Mouse (Mus musculus) forebrain, embryonic 16.5 days (tissue): ENCODE data around the gene Tmem38a. TPM values are rescaled to one million over a fixed set of nuclear protein-coding genes. Genes with fewer than 3 reads are reported as not detected.

Experiments used
- ATAC-seq: fragments of 200-750 bp; cut with Nextera tagmentation; 2 replicates; pipeline ENCODE4 v1.8.0; 2017; ENCODE audit warnings: mild to moderate bottlenecking, moderate library complexity
- H3K27ac ChIP-seq: fragments of 300-500 bp; sonication (generic); 2 replicates; pipeline ENCODE4 v1.5.1; 2014; ENCODE audit warnings: low read length, control low read depth
- H3K27me3 ChIP-seq: fragments of 300-500 bp; sonication (generic); replicated peaks from 2 replicates; pipeline ENCODE4 v1.6.1; 2014; ENCODE audit warnings: low read length; ENCODE audit not compliant: control insufficient read depth, insufficient read depth
- H3K36me3 ChIP-seq: fragments of 300-500 bp; sonication (generic); 2 replicates; pipeline ENCODE4 v1.6.1; 2014; ENCODE audit not compliant: control insufficient read depth, insufficient read depth
- H3K4me1 ChIP-seq: fragments of 300-500 bp; sonication (generic); replicated peaks from 2 replicates; pipeline ENCODE4 v1.6.1; 2014; ENCODE audit warnings: low read length; ENCODE audit not compliant: control insufficient read depth, insufficient read depth
- H3K4me2 ChIP-seq: fragments of 300-500 bp; sonication (generic); 2 replicates; pipeline ENCODE4 v1.6.1; 2014; ENCODE audit warnings: mild to moderate bottlenecking, low read length, control low read depth
- H3K4me3 ChIP-seq: fragments of 300-500 bp; sonication (generic); replicated peaks from 2 replicates; pipeline ENCODE4 v1.5.1; 2014; ENCODE audit warnings: mild to moderate bottlenecking, low read length, control low read depth
- H3K9ac ChIP-seq: fragments of 300-500 bp; sonication (generic); replicated peaks from 2 replicates; pipeline ENCODE4 v1.6.1; 2014; ENCODE audit warnings: low read depth, low read length, control low read depth
- H3K9me3 ChIP-seq: fragments of 300-500 bp; sonication (generic); 2 replicates; pipeline ENCODE4 v1.6.1; 2016; ENCODE audit warnings: low read length; ENCODE audit not compliant: control insufficient read depth
- WGBS: fragments of 180-500 bp; shearing (Covaris S2); extraction: QIAGEN DNeasy Blood & Tissue Kit; methylation state at CpG from one replicate; pipeline ENCODE4 v1.1.7; 2014; 5-methylcytosine and 5-hydroxymethylcytosine counted together
- microRNA-seq: library from miRNA; unstranded; fragments of <30 nt; microRNA quantifications from one replicate; pipeline ENCODE4, GENCODE M21; 2017
- polyA plus RNA-seq: library from polyadenylated mRNA; unstranded; fragments of >200 nt; fragmentation: Nextera tagmentation; extraction: Ambion mirVana; gene quantifications from 2 replicates; pipeline ENCODE4 v1.2.1, GENCODE M21; 2015

Tmem38a gene
- polyA plus RNA-seq, 1 experiment from 2014 or later = 19.6 TPM

GRCm38 (mm10) chr8:72579374-72579773 lies 7.5 kb downstream of the Tmem38a start:
- no peak overlapping the region for H3K4me2 ChIP-seq
- H3K4me3 ChIP-seq = no peak overlapping the region
- WGBS = 73% methylated on average over 9 of the region's 9 CpGs
- ATAC-seq = no peak
- H3K4me1 ChIP-seq = no peaks in the 10 kb centered on the region
- no peak overlapping the region for H3K27ac ChIP-seq
- H3K9ac ChIP-seq = no peak overlapping the region
- no peaks in the 10 kb centered on the region for H3K9me3 ChIP-seq
- H3K36me3 ChIP-seq = no peaks in the 10 kb centered on the region
- H3K27me3 ChIP-seq = no peaks in the 10 kb centered on the region

DNA sequence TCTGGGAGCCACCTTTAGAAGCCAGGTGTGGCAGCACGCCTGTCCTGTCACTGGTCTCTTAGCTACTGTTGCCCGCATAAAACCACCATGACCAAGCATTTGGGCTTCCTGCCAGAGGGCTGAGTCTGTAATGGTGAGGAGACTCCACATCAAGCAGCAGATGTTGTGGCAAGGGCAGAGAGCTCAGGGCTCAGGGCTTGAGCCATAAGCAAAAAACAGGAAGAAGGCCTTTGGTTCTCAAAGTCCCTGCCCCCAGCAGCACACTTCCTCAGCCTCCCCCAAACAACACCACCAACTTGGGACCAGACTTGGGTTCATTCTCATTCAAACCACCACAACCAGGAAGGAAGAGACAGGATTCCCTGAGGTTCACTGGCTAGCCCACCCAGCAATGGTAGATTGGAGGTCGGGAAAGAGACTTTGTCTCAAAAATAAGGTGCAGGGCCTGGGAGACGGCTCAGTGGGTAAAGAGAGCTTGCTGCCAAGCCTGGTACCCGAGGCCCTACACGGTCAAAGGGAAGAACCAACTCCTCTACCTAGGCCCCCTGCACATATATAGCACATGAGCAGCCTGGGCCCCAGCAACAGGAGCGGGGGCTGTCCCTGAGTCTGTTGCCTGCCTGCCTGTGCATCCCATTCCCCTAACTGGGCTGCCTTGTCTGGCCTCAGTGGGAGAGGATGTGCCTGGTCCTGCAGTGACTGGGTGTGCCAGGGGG lies 11.4 kb downstream of the Tmem38a start:
- no peak for ATAC-seq

DNA sequence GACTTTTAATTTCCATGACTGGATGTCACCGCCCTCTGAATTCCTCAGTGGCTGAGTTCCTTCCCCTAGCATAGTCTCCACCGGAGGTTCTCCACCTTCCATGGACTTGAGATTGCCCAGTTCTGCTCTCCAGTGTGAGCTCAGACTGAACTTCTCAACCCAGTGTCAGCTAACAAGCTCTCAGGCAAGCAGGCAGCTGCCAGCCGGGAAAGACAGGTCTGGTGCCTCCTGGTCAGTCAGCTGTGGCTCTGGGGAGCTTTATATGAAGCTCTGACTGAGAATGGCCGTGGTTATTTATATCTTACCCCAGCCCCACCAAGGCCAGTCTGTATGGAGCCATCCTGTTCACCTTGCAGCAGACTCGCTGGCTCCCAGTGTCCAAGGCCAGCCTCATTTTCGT lies 12.5 kb downstream of the Tmem38a start:
- 83% methylated on average over 6 of the region's 6 CpGs for WGBS
- Histone ChIP-seq H3K4me2 (no peak overlapping the region), H3K4me1 (peaks cover 4% of the 10 kb centered on the region), H3K27me3 (no peaks in the 10 kb centered on the region), H3K27ac (no peak overlapping the region), H3K9me3 (no peaks in the 10 kb centered on the region), H3K4me3 (no peak overlapping the region), H3K36me3 (no peaks in the 10 kb centered on the region), H3K9ac (no peak overlapping the region)
- no peak for ATAC-seq

More for the DNA sequence above, 11.4 kb downstream of the Tmem38a start:
- H3K4me3 ChIP-seq = no peak overlapping the region
- 84% methylated on average over 7 of the region's 7 CpGs for WGBS
- H3K27ac ChIP-seq = no peak overlapping the region
- H3K4me2 ChIP-seq = no peak overlapping the region
- H3K4me1 ChIP-seq = peaks cover 4% of the 10 kb centered on the region
- no peaks in the 10 kb centered on the region for H3K9me3 ChIP-seq
- no peaks in the 10 kb centered on the region for H3K27me3 ChIP-seq
- no peaks in the 10 kb centered on the region for H3K36me3 ChIP-seq
- H3K9ac ChIP-seq = no peak overlapping the region

DNA sequence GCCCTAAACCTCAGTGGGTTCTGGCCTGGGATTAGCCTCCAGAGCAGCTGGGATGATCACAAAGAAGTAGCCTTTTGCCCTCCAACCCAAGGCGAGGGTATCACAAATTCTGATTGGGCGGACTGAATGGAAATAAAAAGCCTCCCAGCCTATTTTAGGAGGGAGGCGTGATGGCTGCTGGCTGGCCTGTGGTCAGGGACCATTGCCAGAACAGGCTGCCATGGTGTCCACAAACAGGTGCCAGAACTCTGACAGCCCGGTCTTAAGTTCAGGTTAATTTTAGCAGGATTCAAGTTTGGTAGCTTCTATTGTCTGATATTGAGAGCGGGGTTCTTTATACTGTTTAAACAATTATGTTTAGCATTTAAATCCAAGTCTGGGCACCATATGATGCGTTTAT lies 16.0 kb downstream of the Tmem38a start:
- H3K27me3 ChIP-seq = no peaks in the 10 kb centered on the region
- no peak overlapping the region for H3K4me2 ChIP-seq
- WGBS = 54% methylated on average over 6 of the region's 6 CpGs
- no peak overlapping the region for H3K4me3 ChIP-seq
- no peak for ATAC-seq
- no peak overlapping the region for H3K9ac ChIP-seq
- H3K9me3 ChIP-seq = no peaks in the 10 kb centered on the region
- no peaks in the 10 kb centered on the region for H3K36me3 ChIP-seq
- H3K27ac ChIP-seq = no peak overlapping the region
- peaks cover 4% of the 10 kb centered on the region for H3K4me1 ChIP-seq

DNA sequence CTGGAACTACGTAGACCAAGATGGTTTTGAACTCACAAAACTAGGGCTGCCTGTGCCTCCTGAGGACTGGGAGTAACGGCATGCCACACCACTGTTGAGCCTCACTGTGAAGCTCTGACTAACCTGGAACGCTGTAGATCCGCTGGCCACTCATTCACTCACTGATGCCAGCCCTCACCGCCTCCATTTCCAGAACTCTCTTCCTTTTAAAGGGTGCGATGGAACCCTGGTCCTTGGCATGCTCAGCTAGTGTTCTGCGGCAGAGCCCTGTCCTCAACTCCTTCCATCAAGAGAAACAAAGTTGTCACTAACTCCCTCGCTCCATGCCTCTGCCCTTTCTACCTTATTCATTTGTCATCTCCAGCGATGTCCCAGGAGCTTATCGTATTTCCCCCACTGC lies 17.0 kb downstream of the Tmem38a start:
- H3K27me3 ChIP-seq = no peaks in the 10 kb centered on the region
- no peak overlapping the region for H3K9ac ChIP-seq
- H3K4me3 ChIP-seq = no peak overlapping the region
- no peak for ATAC-seq
- peaks cover 4% of the 10 kb centered on the region for H3K4me1 ChIP-seq
- H3K9me3 ChIP-seq = no peaks in the 10 kb centered on the region
- 89% methylated on average over 10 of the region's 10 CpGs for WGBS
- no peaks in the 10 kb centered on the region for H3K36me3 ChIP-seq
- no peak overlapping the region for H3K4me2 ChIP-seq
- no peak overlapping the region for H3K27ac ChIP-seq

DNA sequence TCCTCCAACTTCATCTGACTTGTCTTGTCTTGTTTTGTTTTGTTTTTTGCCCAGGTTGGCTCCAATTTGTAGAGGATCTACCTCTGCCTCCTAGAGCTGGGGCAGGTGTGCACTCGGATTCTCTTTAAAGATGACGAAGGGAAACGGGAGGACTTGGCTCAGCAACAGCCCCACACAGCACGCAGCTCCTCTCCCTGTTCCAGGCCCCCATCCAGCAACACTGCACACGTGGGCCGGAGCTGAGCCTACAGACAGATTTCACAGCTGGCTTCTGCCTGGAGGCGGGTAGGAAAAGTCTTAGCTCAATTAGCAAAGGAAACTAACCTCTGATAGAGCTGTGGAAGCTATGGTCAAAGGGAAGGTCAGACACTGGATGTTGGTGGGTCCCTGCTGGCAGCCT lies 17.4 kb downstream of the Tmem38a start:
- H3K36me3 ChIP-seq = no peaks in the 10 kb centered on the region
- no peak overlapping the region for H3K4me3 ChIP-seq
- H3K27ac ChIP-seq = no peak overlapping the region
- H3K4me2 ChIP-seq = no peak overlapping the region
- no peaks in the 10 kb centered on the region for H3K9me3 ChIP-seq
- no peak overlapping the region for H3K9ac ChIP-seq
- 77% methylated on average over 7 of the region's 7 CpGs for WGBS
- no peak; the same call in 1 of the 2 replicates for ATAC-seq
- H3K27me3 ChIP-seq = no peaks in the 10 kb centered on the region
- peaks cover 4% of the 10 kb centered on the region for H3K4me1 ChIP-seq

- Histone ChIP-seq H3K27me3 (no peaks in the 10 kb centered on the region), H3K9ac (no peak overlapping the region), H3K9me3 (no peaks in the 10 kb centered on the region), H3K27ac (no peak overlapping the region), H3K36me3 (no peaks in the 10 kb centered on the region), H3K4me3 (no peak overlapping the region), H3K4me1 (peaks cover 4% of the 10 kb centered on the region), H3K4me2 (no peak overlapping the region)
- WGBS = 51% methylated on average over 2 of the region's 2 CpGs
- no peak for ATAC-seq
These were observed 18.3 kb downstream of the Tmem38a start for GRCm38 (mm10) chr8:72590198-72590597.

Small RNA genes lying within 50 kb of the gene (microRNA-seq; reads per million reads assigned to microRNA genes)
- not detected for gene Gm28019

Other genes starting within 250 kb of the Tmem38a start
- gene Eps15l1, start 150.6 kb upstream of the Tmem38a start, polyA plus RNA-seq = 67.3 and 68.0 TPM in 2 replicates
- 1.1 and 1.3 TPM in 2 replicates for gene Calr3, start 128.2 kb upstream of the Tmem38a start, polyA plus RNA-seq
- gene 1700030K09Rik, start 128.2 kb upstream of the Tmem38a start, polyA plus RNA-seq = 21.4 and 24.5 TPM in 2 replicates
- 48.2 and 58.2 TPM in 2 replicates for gene Cherp, start 96.8 kb upstream of the Tmem38a start, polyA plus RNA-seq
- 9.8 and 10.2 TPM in 2 replicates for gene Slc35e1, start 79.4 kb upstream of the Tmem38a start, polyA plus RNA-seq
- 19.9 and 21.6 TPM in 2 replicates for gene Med26, start 23.8 kb upstream of the Tmem38a start, polyA plus RNA-seq
- 129 and 139 TPM in 2 replicates for gene Smim7, start 967 bp upstream of the Tmem38a start, polyA plus RNA-seq
- 1.9 and 2.0 TPM in 2 replicates for gene Nwd1, start 74.7 kb downstream of the Tmem38a start, polyA plus RNA-seq
- gene Sin3b, start 151.2 kb downstream of the Tmem38a start, polyA plus RNA-seq = 192 and 208 TPM in 2 replicates
- 0.19 and 0.41 TPM in 2 replicates for gene F2rl3, start 189.8 kb downstream of the Tmem38a start, polyA plus RNA-seq